Mouse (Mus musculus): ENCODE data around the gene Prkaa2. TPM values are rescaled to one million over a fixed set of nuclear protein-coding genes. Genes with fewer than 3 reads are reported as not detected.
A peak's percentile ranks its signal among the peaks of the same experiment; 100 is the strongest.

The Prkaa2 gene
- polyA plus RNA-seq (2016; fragmentation: Nextera tagmentation; extraction: Ambion mirVana) = 0.36 and 0.39 TPM in 2 replicates

- H3K27ac ChIP-seq = peak within 1 kb of the TSS; percentile 86
These were observed at the start of gene Prkaa2 for GRCm38 (mm10) chr4:105109199-105109989. Gene Prkaa2 (minus strand): TSS chr4:105109890.

GRCm38 (mm10) chr4:105159531-105159870, 49.8 kb upstream of the Prkaa2 start:
- H3K27ac ChIP-seq = peak overlapping the region; percentile 98; the same call in 1 of the 2 replicates
- peak overlapping the region; percentile 99 for H3K4me3 ChIP-seq
- peaks cover 5% of the 10 kb centered on the region; the same call in 1 of the 2 replicates for H3K27me3 ChIP-seq (ENCODE audit: low read depth, poor library complexity, severe bottlenecking)
- peaks cover 39% of the 10 kb centered on the region for H3K36me3 ChIP-seq
- H3K9me3 ChIP-seq (replicated peaks) = no peaks in the 10 kb centered on the region
- peaks cover 67% of the 10 kb centered on the region for H3K4me1 ChIP-seq
- 29% methylated on average over 6 of the region's 6 CpGs for WGBS
- DNase-seq (ENCODE audit: low spot score) = peak; percentile 34

More at GRCm38 (mm10) chr4:105109199-105109989, at the start of gene Prkaa2:
- peak within 1 kb of the TSS; percentile 81 for H3K4me3 ChIP-seq
- DNase-seq (ENCODE audit: low spot score) = peak; percentile 80
- no peaks in the 10 kb centered on the region for H3K36me3 ChIP-seq
- peaks cover 20% of the 10 kb centered on the region for H3K4me1 ChIP-seq
- peaks cover 24% of the 10 kb centered on the region for H3K27me3 ChIP-seq (ENCODE audit: low read depth, poor library complexity, severe bottlenecking)
- H3K9me3 ChIP-seq (replicated peaks) = no peaks in the 10 kb centered on the region
- under 1% methylated on average over 75 of the region's 80 CpGs for WGBS

GRCm38 (mm10) chr4:105158651-105159530, 49.2 kb upstream of the Prkaa2 start:
- Histone ChIP-seq H3K27ac (peak overlapping the region; percentile 98), H3K36me3 (peaks cover 35% of the 10 kb centered on the region), H3K4me3 (peak overlapping the region; percentile 99), H3K4me1 (peaks cover 68% of the 10 kb centered on the region), H3K27me3 (ENCODE audit: low read depth, poor library complexity, severe bottlenecking) (peaks cover 6% of the 10 kb centered on the region; the same call in 1 of the 2 replicates), H3K9me3 (replicated peaks) (no peaks in the 10 kb centered on the region)
- under 1% methylated on average over 18 of the region's 18 CpGs for WGBS
- DNase-seq (ENCODE audit: low spot score) = no peak

- Histone ChIP-seq H3K9me3 (replicated peaks) (no peaks in the 10 kb centered on the region), H3K36me3 (peaks cover 28% of the 10 kb centered on the region), H3K4me3 (peak overlapping the region; percentile 99), H3K27me3 (ENCODE audit: low read depth, poor library complexity, severe bottlenecking) (peaks cover 6% of the 10 kb centered on the region; the same call in 1 of the 2 replicates), H3K4me1 (peaks cover 68% of the 10 kb centered on the region), H3K27ac (peak overlapping the region; percentile 98)
- WGBS = under 1% methylated on average over 26 of the region's 26 CpGs
- DNase-seq (ENCODE audit: low spot score) = peak; percentile 78
These were observed 48.5 kb upstream of the Prkaa2 start for GRCm38 (mm10) chr4:105158169-105158555.

GRCm38 (mm10) chr4:105157276-105158168, 47.8 kb upstream of the Prkaa2 start, which contains the start of gene Plpp3:
Gene Plpp3 (plus strand): TSS chr4:105157347.
- peak within 1 kb of the TSS; percentile 98 for H3K27ac ChIP-seq
- H3K9me3 ChIP-seq (replicated peaks) = no peaks in the 10 kb centered on the region
- H3K4me1 ChIP-seq = peaks cover 63% of the 10 kb centered on the region
- H3K4me3 ChIP-seq = peak within 1 kb of the TSS; percentile 99
- under 1% methylated on average over 77 of the region's 77 CpGs for WGBS
- DNase-seq (ENCODE audit: low spot score) = peak; percentile 88
- H3K27me3 ChIP-seq (ENCODE audit: low read depth, poor library complexity, severe bottlenecking) = peaks cover 6% of the 10 kb centered on the region; the same call in 1 of the 2 replicates
- H3K36me3 ChIP-seq = peaks cover 22% of the 10 kb centered on the region

GRCm38 (mm10) chr4:105156955-105157275, 47.2 kb upstream of the Prkaa2 start:
- DNase-seq (ENCODE audit: low spot score) = no peak
- WGBS = 1% methylated on average over 4 of the region's 4 CpGs
- Histone ChIP-seq H3K27ac (peak overlapping the region; percentile 98), H3K27me3 (ENCODE audit: low read depth, poor library complexity, severe bottlenecking) (peaks cover 6% of the 10 kb centered on the region; the same call in 1 of the 2 replicates), H3K4me1 (peaks cover 60% of the 10 kb centered on the region), H3K9me3 (replicated peaks) (no peaks in the 10 kb centered on the region), H3K4me3 (peak overlapping the region; percentile 99), H3K36me3 (peaks cover 15% of the 10 kb centered on the region)

GRCm38 (mm10) chr4:105156281-105156680, 46.6 kb upstream of the Prkaa2 start:
- H3K36me3 ChIP-seq = peaks cover 9% of the 10 kb centered on the region
- peak overlapping the region; percentile 67 for H3K27ac ChIP-seq
- H3K9me3 ChIP-seq (replicated peaks) = no peaks in the 10 kb centered on the region
- H3K4me3 ChIP-seq = no peak overlapping the region
- 80% methylated on average over 7 of the region's 7 CpGs for WGBS
- peaks cover 6% of the 10 kb centered on the region; the same call in 1 of the 2 replicates for H3K27me3 ChIP-seq (ENCODE audit: low read depth, poor library complexity, severe bottlenecking)
- peaks cover 53% of the 10 kb centered on the region for H3K4me1 ChIP-seq
- DNase-seq (ENCODE audit: low spot score) = no peak

GRCm38 (mm10) chr4:105153227-105153626, 43.5 kb upstream of the Prkaa2 start:
- H3K27ac ChIP-seq = no peak overlapping the region
- peaks cover 6% of the 10 kb centered on the region; the same call in 1 of the 2 replicates for H3K27me3 ChIP-seq (ENCODE audit: low read depth, poor library complexity, severe bottlenecking)
- peaks cover 28% of the 10 kb centered on the region for H3K4me1 ChIP-seq
- 61% methylated on average over 3 of the region's 3 CpGs for WGBS
- H3K4me3 ChIP-seq = no peak overlapping the region
- no peaks in the 10 kb centered on the region for H3K36me3 ChIP-seq
- H3K9me3 ChIP-seq (replicated peaks) = no peaks in the 10 kb centered on the region
- DNase-seq (ENCODE audit: low spot score) = no peak

GRCm38 (mm10) chr4:105151911-105152690, 42.4 kb upstream of the Prkaa2 start:
- WGBS = 46% methylated on average over 14 of the region's 14 CpGs

GRCm38 (mm10) chr4:105149492-105149891, 39.8 kb upstream of the Prkaa2 start:
- Histone ChIP-seq H3K4me3 (no peak overlapping the region), H3K36me3 (no peaks in the 10 kb centered on the region), H3K4me1 (peaks cover 18% of the 10 kb centered on the region), H3K27ac (no peak overlapping the region), H3K9me3 (replicated peaks) (no peaks in the 10 kb centered on the region), H3K27me3 (ENCODE audit: low read depth, poor library complexity, severe bottlenecking) (peaks cover 1% of the 10 kb centered on the region; the same call in 1 of the 2 replicates)
- 93% methylated on average over 7 of the region's 7 CpGs for WGBS
- DNase-seq (ENCODE audit: low spot score) = no peak

More at GRCm38 (mm10) chr4:105151911-105152690, 42.4 kb upstream of the Prkaa2 start:
- Histone ChIP-seq H3K36me3 (no peaks in the 10 kb centered on the region), H3K4me3 (no peak overlapping the region), H3K9me3 (replicated peaks) (no peaks in the 10 kb centered on the region), H3K27ac (peak overlapping the region; percentile 63), H3K4me1 (peaks cover 28% of the 10 kb centered on the region), H3K27me3 (ENCODE audit: low read depth, poor library complexity, severe bottlenecking) (peaks cover 6% of the 10 kb centered on the region; the same call in 1 of the 2 replicates)
- peak; percentile 73 for DNase-seq (ENCODE audit: low spot score)

GRCm38 (mm10) chr4:105133350-105134050, 23.8 kb upstream of the Prkaa2 start:
- 83% methylated on average over 4 of the region's 4 CpGs for WGBS
- Histone ChIP-seq H3K4me1 (0 out of 2 replicates have a peak, but pooled peaks cover 7% of the 10 kb centered on the region), H3K27ac (no peak overlapping the region), H3K4me3 (no peak overlapping the region), H3K27me3 (ENCODE audit: low read depth, poor library complexity, severe bottlenecking) (no peaks in the 10 kb centered on the region), H3K9me3 (replicated peaks) (no peaks in the 10 kb centered on the region), H3K36me3 (no peaks in the 10 kb centered on the region)
- DNase-seq (ENCODE audit: low spot score) = no peak

All from limb, embryonic 10.5 days (tissue).